Mouse (Mus musculus): ENCODE data around the gene Spata16. TPM values are rescaled to one million over a fixed set of nuclear protein-coding genes. Genes with fewer than 3 reads are reported as not detected.

Spata16 gene
- total RNA-seq, 1 experiment from 2014 or later: not detected

DNA sequence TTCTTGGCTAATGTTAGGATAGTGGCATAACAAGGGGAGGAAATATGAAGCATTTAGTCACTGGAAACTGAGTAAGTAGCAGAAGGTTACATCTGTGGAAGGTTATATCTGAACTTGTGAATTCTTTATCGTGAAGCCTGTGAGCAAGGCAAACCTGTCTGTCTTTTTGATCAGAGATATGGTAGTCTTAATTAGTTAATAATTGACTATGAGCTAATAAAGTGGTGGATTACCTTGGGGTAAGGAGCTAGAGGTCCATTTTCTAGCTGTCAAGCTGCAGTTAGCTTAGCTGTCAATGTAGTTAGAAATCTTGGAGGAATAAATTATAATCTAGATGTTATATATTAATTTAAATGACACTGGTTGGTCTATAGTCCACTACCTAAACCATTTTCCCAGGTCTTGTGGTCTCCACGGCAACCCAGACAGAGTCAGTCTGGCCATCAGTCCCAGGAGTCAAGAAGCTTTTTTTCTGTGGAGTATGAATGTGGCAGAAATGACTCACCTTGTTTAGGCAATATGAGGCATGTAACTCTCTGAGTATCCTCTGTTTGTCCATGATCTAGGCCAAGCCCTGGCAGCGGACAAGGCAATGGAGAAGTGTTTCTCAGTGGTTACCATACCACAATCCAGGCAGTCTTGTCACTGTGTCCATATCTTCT, 331.6 kb downstream of the Spata16 start:
- no peak for ATAC-seq (replicated peaks; ENCODE audit: low read depth, poor library complexity, severe bottlenecking)

GRCm38 (mm10) chr3:26970529-26970928, 333.1 kb downstream of the Spata16 start:
- ATAC-seq (replicated peaks; ENCODE audit: low read depth, poor library complexity, severe bottlenecking): no peak

- no peak for ATAC-seq (replicated peaks; ENCODE audit: low read depth, poor library complexity, severe bottlenecking)
Measured at GRCm38 (mm10) chr3:26971276-26971675, 333.9 kb downstream of the Spata16 start.

GRCm38 (mm10) chr3:26972105-26972504, 334.7 kb downstream of the Spata16 start:
- ATAC-seq (replicated peaks; ENCODE audit: low read depth, poor library complexity, severe bottlenecking): no peak

DNA sequence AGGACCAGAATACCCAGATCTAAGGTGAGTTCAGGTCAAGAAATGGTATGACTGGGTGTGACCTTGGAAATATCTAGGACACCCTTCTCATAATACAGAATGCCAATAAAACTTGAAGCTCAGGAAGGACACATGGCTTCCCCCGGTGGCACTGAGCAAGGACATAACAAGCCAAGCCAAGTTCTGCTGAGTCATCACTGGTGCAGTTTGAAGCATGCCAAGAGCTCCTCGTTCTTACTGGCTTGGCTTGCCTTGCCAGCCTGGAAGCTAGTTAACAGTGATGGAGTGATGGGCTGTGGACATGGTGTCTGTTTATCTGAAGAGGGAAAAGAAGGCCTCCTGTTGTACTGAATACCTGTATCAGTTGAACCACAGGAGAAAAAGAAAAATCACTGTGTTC, 342.2 kb downstream of the Spata16 start:
- ATAC-seq (replicated peaks; ENCODE audit: low read depth, poor library complexity, severe bottlenecking): no peak

DNA sequence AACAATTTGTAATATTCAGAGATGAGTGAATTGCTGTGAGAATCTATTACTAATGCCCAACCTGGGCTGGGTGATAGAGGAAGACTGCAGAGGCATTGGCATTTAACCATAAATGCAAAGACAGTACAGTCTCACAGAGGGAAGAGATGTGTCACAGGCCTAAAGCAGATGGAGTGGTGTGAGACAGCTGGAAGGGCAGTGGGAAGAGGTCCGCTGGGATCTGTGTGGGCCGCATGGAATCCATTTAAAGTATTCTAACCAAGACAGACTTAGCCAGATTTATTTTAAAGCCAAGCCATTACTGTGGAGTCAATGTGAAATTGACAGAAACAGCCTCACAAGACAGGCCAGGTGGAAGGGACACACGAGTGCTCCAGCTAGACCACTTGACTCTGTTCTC, 343.0 kb downstream of the Spata16 start:
- ATAC-seq (replicated peaks; ENCODE audit: low read depth, poor library complexity, severe bottlenecking): no peak

DNA sequence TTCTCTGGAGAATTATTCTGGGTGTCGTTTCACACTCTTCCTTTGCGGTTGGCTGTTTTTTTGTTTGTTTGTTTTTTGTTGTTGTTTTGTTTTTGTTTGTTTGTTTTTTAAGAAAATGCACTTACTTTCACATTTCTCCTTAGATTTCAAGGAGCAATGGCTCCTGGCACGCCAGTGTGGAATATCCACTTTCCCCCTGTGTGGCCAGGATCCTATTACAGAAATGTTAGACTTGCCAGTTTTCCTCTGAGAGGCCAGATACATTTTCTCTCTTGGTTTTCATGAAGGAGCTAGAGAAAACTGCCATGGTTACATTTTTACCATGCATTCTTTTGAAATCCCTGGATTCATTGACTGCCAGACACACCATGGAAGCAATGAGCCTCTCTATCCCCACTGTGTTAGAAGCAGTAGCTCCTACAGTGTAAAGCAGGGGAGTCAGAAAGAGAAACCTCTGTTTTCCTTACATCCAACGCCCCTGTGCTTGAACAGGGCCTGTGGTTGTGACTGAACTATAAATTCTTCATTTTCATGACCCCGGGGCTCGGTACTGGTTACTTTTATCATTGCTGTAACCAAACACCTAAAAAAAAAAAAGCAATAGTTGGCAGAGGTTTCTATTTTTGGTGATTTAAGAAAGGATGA, 344.7 kb downstream of the Spata16 start:
- ATAC-seq (replicated peaks; ENCODE audit: low read depth, poor library complexity, severe bottlenecking): no peak

- ATAC-seq (replicated peaks; ENCODE audit: low read depth, poor library complexity, severe bottlenecking): no peak
Measured at GRCm38 (mm10) chr3:26983749-26984148, 346.3 kb downstream of the Spata16 start.

DNA sequence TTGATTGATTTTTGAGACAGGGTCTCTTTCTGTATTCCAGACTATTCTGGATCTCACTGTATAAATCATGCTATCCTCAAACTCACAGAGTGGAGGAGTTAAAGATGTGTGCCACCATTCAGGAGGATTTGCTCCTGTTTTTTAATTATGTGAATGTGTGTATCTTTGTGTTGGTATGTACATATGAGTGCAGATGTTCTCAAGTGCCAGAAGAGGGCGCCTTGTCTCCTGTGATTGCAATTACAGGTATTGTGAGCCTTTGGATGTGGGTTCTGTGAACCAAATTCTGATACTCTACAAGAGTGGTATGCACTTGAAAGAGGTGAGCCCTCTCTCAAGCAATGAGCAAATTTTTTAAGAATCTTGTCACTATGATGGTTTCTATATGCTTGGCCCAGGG, 369.4 kb downstream of the Spata16 start:
- no peak for ATAC-seq (replicated peaks; ENCODE audit: low read depth, poor library complexity, severe bottlenecking)

GRCm38 (mm10) chr3:27027957-27028356, 390.5 kb downstream of the Spata16 start:
- no peak for ATAC-seq (replicated peaks; ENCODE audit: low read depth, poor library complexity, severe bottlenecking)

DNA sequence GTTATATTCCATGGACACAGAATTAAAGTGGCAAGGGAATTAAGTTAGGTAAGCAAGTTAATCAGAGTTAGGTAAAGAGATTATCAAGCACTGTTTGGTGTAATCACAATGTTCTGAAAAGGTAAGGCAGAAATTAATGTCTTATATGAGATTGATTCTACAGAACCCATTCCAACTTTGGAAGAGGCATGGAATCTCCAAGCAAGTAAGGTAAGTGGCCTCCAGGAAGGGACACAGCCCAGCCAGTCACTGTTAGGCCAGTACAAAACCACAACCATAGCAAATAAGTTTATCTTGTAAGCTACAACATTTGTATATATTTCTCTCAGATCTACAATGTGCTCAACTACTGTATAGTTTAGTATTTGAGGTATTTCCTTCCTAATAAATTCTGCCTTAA, 391.1 kb downstream of the Spata16 start:
- no peak for ATAC-seq (replicated peaks; ENCODE audit: low read depth, poor library complexity, severe bottlenecking)

GRCm38 (mm10) chr3:27030067-27030857, 392.8 kb downstream of the Spata16 start:
- no peak for ATAC-seq (replicated peaks; ENCODE audit: low read depth, poor library complexity, severe bottlenecking)
